Mouse (Mus musculus) lung, postnatal 14 days (tissue): ENCODE measurements at regions not wholly inside any gene's neighbourhood (a gene's known extent, or its start where the extent isn't known, plus 50 kb on each side); places are given as distances from the start of the nearest gene placed in this dataset.

Experiments used
- DNase-seq: peaks from one replicate; pipeline ENCODE4 v3.0.0; 2021

DNA sequence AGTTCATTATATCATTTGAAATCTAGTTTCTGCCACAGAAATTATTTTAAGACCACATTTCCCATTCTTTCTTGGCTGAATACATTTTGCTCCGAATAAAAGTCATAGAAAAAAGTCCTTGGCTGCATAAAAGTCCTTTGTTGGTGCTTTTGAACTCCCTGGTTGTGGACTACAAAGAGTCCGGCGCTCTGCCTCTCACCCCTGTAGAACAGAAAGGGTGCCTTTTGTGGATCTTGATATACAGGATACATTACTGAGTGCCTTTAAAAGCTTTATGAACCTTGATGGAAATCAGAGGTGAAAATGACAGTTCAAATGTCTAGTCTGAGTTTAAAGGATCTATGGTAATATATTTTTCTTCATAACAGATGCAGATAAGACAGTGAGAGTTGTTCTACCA lies 355.5 kb downstream of the Anxa1 start:
- DNase-seq, result no peak

GRCm38 (mm10) chr19:20027667-20028282 lies 363.0 kb downstream of the Anxa1 start:
- DNase-seq, result no peak

DNA sequence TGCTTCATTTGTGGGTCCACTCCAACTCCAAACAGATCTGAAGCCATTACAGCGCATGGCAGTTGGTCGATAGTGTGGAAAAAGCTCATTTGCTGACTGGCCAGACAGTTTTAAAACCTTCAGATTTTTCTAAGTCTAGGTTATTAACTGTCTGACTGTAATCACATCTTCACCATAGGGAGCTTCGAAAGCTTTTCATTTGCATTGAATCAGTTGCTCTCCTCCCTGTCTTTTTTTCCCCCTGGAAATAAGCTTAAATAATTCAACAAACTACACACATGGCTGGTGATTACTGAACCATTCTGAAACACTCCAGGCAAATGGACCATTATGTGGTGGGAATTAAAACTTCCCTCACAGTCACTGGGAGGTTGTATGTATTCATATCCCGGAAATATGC lies 376.6 kb downstream of the Anxa1 start:
- DNase-seq, result no peak

DNA sequence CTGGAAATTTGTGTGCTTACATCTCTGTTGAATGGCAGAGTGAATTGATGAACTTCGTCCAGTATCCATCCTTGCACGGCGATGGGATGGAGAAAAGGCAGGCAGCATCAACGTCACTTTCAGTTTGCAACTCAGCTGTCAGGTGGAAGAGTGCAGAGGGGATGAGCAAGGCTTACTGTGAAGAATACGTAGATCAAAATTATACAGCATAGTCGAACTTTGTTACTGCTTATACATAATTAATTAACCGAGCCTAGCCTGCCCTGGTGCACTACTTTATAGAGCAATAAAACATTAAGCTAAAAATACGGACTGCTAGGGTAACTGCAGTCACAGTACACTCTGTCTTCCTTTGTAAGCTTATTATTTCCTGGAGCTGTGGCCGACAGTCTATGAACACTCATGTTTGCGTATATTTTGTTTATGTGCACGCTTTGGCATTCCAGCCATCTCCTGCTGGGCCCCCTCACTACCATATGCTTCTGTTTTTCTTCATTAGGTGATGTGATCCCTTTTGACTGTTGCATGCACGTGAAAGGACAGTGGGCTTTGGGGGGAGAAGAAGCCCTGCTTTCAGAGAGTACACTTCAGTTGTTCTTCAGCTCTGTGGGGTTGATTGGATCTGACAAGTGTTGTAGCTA lies 380.8 kb downstream of the Anxa1 start:
- no peak for DNase-seq

- DNase-seq, result no peak
These were observed 384.7 kb downstream of the Anxa1 start for GRCm38 (mm10) chr19:20005932-20006625.

GRCm38 (mm10) chr19:19987255-19987654 lies 403.5 kb downstream of the Anxa1 start:
- no peak for DNase-seq

- no peak for DNase-seq
These were observed 411.9 kb downstream of the Anxa1 start for GRCm38 (mm10) chr19:19978816-19979215.

DNA sequence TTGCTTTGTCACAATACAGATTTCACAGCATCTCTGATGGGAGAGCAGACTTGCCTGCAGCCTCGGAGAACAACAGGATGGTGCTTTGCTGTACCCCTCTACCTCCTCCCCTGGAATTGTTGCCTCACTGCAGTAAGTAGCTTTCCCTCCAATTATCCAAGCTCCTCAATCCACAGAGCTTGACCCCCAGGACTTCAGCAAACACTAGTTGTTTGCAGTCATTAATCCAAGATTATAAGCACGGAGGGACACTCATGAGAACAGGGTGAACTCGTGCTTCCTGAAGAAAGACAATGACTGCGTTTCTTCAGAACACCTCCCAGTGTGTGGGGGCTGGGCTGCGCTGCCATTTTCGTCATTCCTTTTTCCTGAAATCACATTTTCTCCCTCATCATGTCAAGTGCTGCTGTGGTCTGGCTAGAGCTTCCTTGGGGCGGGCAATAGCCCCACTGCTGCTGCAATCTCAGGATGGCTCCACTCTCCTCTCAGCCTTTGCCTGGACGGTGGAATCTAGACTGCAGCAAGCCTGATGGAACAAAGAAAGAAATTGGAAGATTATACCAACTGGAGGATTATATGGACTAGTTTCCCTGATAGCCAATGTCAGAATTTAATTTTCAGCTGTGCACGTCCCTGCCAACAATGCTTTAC lies 413.0 kb downstream of the Anxa1 start:
- DNase-seq, result no peak

GRCm38 (mm10) chr19:19976776-19977175 lies 414.0 kb downstream of the Anxa1 start:
- DNase-seq, result no peak

DNA sequence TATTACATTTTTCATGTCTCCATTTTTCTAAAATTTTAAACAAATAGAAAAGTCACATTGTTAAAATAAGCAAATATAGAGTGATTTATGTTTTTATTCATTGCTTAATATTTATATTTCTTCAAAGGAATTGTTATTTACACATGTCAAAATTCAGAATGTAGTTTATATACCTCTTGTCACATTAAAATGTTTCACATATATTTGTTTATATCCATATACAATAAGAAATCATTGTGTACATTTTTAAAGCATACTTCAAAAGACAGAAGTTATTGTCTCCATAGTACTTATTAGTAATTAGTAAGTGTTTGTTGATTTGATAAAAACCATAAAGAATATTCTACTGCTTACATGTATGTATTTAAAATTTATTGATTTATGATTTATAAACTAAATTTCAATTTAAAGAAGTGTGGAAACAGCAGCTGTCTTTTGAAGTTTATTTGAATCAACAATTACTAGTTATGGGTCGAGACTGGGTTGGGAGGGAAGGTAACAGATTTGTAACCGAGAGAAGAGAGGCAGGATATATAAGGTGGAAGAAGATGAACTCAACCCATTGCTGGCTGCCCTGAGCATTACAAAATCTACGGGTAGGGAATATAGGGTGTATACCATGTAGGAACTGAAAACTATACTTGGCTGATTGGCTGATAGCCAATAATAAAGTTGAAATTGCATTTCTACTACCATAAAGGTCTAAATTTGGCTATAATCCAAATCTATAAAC lies 420.8 kb downstream of the Anxa1 start:
- DNase-seq, result no peak

- no peak for DNase-seq
These were observed 421.4 kb downstream of the Anxa1 start for GRCm38 (mm10) chr19:19969335-19969734.

- no peak for DNase-seq
These were observed 445.5 kb downstream of the Anxa1 start for GRCm38 (mm10) chr19:19945247-19945646.

GRCm38 (mm10) chr19:19942697-19943096 lies 448.0 kb downstream of the Anxa1 start:
- DNase-seq, result no peak

DNA sequence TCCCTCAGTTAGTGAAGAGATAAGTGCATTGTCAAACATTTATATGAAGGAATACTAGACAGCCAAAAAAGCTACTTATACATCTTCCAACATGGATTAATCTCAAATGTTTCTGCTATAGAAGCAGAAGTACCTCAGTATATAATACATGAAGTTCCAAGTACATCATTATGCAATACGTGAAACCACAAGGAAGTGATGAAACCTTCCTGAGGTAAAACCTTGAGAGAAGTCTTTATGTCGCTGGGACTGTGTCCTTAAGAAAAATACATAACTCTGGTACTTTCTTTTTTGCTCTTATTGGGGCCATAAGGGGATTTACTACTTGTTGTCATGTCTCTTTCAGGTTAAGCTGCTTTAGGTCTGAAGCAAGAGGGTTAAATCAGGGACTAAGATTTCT lies 469.6 kb downstream of the Anxa1 start:
- DNase-seq, result no peak

GRCm38 (mm10) chr19:19885933-19886710 lies 504.6 kb downstream of the Anxa1 start:
- DNase-seq, result no peak

DNA sequence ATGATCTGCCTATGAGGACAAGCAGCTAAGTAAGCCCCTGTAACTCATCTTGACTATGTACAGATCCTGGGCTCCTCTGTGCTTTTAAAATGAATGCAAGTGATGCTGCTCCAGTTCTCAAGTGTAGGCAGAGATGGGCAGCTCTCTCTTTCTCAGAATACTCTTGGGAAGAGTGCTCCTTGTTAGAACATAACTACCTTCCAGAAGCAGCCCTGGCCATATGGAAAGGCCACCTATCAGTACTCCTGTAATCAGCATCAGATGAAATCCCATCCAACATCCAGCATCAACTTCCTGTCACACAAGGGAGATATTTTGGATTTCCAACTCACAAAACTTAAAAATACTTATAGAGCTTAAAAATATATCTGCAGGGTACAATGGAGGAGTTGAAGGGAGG lies 509.8 kb downstream of the Anxa1 start:
- DNase-seq, result no peak

DNA sequence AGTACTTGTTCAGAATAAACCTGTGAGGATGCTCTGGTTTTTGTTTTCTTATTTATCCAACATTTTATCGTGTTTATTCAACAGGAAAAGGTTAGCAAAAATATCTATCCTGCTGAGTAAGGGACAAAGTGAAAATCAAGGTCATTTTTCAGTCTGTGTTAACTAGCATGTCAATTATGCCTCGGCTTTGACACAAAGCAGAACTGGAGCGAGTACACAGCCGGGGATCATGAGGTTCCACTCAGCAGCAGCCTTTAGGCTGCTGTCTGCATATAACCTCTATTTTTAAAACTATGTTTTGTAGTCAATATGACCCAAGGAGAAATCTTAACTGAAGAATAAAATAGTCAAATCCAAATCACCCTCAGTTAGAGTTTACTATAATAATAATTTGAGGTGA lies 542.6 kb downstream of the Anxa1 start:
- no peak for DNase-seq

GRCm38 (mm10) chr19:19807992-19808391 lies 582.8 kb downstream of the Anxa1 start:
- no peak for DNase-seq

DNA sequence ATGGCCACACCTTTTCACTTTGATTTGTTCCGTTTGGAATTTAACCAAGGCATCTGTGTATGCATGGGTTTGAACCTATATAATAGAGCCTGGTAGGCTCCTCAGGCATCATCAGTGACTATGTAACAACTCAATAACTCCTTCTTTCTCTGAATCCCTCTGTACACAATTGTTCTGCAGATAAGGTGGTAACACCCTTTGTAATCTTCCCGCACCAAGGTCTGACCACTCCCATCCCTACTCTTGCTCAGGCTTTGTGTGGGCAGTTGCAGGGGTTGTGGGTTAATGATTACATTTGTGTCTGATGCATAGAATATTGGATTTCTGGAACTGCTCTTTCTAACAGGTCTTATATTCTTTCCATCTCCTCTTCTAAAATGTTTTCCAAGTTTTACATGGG lies 596.9 kb downstream of the Anxa1 start:
- no peak for DNase-seq

DNA sequence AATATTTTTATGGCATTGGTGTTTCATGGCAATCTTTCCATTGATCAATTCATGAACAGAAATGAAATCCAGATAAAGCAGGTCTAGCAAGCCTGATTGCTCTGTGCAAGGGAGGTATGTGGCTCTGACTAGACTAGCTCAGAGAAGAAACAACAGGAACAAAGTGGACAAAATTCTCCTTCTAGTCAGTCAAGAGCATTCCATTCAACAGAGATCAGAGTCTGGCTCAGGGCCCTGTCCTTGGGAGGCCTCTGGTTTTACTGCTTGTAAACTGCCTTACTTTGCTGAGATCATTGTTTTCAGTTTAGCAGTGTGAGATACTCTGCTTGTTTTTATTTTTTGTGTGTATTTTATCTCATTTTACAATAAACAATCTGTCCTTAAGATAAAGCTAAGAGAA lies 607.2 kb downstream of the Anxa1 start:
- DNase-seq, result peak; percentile 30

DNA sequence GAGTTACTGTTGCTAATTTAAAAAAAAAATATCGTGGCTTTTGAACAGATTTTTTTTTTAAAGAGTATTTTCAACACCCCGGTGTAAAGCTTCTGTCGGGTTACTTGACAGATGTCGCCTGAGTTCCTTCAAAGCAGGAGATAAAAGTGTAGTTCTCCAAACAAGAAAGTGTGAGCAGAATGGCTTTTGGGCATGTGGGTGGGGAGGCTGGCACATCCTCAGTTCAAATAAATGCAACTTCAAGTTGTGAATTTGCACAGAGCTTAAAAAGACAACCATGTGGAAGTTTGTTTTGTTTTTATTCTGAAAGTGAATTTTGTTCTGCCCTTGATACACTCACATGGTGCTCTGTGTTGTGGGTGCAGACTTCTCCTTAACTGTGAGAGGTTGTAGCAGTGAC lies 612.9 kb downstream of the Anxa1 start:
- DNase-seq, result no peak

- DNase-seq, result no peak
These were observed 619.8 kb downstream of the Anxa1 start for GRCm38 (mm10) chr19:19770990-19771389.
